Mouse (Mus musculus): ENCODE results near the gene Smim24.

The Smim24 gene

DNA sequence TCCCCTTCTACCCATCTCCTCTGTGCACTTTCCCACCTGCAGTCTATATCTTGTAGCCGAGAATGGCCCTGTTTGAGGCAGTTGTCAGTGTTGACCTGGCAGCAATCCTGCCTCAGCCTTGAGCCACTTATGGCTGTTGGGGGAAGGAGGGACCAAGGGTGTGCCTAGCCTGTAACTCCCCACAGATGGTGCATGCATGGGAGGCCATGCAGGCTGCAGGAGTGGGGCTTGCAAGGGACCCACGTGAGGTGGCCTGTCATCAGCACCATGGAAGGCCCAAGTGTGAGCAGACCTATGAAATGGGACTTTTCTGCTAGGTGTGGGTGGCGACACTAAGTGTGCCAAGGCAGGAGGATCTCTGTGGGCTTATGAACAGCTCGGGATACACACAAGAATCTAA lies 27.8 kb upstream of the Smim24 start:
- in situ Hi-C loops (cut with MboI, MseI): no loop called here

DNA sequence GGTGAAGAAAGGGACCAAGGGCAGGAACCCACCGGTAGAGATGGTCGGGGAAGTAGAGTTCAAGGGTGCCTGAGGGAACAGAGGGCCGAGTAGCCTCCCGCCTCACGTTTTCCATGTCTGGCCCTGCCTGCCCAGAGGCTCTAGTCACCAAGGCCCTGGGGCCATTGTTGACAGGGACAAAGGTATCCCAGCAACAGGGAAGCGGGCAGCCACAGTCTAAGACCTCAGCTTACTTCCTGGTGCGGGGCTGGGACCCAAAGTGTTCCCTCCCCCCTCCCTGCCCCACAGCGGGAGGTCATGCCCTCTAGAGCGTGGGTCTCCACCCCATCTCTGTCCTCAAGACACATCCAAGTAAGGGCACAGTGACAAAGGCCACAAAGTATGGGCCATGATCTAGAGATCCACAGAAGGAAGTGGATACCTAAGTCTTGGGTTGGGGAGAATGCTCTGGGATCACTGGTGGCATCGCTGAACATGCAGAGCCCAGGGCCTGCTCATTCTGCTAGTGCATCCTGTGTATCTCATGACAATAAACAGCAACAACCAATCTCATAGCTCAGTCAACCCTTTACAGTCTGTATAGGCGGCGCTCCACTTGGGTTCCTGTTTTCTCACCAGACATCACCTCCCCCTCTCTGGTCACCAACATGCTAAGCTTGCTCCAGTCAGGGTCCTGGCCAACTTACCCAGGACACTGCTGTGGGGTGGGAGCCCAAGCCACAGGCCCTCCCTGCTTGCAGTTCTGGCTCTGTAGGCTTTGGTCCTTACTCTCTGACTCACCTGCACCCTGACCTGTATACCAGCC lies 27.0 kb upstream of the Smim24 start, which contains the start of gene 4930404N11Rik:
4930404N11Rik (minus strand) TSS at position 145 of the 805 bp plus-strand sequence.
- in situ Hi-C loops (cut with MboI, MseI): no loop called here

DNA sequence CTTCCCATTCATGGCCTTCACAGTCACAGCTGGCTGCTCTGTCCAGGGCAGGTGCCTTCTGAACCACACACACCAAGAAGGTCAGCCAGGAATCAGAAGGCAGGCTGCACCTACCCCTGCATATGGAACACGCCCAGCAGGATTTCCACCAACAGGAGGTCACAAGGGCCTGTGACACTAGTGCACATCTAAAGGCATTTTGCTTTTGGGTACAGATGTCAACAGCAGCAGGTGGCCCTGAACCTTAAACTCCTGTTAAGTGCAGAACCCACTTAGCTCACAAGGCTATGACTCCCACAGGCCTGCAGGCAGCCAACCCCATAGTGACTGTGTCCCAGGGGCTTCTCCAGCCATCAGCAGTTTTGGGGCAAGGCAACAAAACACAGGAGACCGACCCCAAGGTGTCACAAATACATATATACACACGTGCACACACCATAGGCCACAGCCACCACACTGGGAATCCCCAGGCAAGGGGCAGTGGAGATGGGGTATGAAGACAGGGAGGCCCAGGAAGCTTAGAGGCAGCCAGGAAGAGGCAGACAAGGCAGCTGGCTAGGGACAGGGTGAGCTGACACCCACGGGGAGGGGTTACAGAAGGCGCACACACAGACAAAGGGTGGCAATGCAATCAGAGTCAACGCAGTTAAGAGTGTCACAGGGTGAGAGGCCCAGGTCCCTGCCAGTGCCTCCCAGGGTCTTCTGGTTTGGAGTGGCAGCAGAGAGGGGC lies 26.2 kb upstream of the Smim24 start:
- in situ Hi-C loops (cut with MboI, MseI): no loop called here

DNA sequence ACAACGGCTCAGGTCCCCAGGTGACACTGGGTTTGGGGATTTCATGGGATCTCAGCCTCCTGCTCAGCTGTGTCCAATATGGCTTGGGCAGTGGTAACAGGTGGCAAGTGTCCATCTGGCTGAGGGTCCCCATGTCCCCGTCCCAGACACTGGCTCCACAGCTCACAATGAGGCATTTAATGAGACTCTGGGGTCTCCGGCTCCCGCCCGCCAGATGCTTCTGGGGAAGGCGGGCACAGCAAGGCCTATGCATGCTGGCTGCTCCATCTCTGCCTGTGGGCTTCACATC lies 25.7 kb upstream of the Smim24 start:
- in situ Hi-C loops (cut with MboI, MseI): no loop called here

DNA sequence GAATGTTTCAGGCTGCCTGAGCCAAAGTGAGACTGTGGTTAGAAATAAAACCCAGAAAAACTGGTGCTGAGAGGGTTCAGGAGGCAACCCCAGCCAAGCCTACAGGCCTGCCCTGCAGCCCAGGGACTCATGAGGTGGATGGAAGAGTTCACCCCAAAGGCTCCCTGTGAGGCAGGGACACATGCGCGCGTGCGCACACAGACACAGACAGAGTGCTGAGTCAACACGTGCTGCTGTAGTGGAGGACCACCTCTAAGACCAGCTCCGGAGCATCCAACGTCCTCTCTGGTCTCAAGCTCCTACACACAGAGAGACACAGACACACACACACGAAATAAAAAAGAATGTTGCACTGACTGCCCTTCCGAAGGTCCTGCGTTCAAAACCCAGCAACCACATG lies 17.5 kb upstream of the Smim24 start:
- in situ Hi-C loops (cut with MboI, MseI): no loop called here

DNA sequence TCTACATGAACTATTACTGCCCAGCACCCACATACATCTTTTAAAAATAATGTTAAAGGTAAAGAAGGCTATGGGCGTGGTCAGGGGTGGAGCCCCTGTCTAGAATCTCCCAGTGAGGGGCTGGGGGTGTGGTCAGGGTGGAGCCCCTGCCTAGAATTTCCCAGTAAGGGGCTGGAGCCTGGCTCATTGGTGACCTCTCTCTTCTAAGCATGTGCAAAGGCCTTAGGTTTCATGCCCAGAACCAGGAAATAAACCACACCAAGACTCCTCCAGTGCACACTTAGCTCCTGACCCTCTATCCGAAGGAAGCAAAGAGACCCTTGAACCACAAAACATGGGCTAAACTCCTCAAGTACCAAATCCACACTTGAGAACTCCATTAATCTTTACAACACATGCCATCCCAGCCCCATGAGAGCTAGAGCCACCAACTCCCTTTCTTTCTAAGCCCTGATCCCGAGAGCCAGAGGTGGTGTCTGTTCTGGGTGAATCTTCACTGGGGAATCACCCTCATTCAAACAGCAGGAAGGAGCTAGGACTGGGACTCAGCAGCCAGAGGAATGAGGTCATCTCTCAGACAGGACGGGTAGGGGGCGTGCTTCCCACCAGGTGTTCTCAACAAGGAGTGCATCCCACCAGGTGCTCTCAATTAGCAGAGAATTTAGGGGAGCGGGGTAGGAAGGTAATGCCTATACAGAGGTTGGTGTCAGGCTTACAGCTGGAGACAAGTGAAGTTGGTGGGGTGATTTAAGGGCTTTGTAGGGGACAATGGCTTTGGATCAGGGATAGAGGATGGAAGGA lies 16.1 kb upstream of the Smim24 start:
- in situ Hi-C loops (cut with MboI, MseI): no loop called here

DNA sequence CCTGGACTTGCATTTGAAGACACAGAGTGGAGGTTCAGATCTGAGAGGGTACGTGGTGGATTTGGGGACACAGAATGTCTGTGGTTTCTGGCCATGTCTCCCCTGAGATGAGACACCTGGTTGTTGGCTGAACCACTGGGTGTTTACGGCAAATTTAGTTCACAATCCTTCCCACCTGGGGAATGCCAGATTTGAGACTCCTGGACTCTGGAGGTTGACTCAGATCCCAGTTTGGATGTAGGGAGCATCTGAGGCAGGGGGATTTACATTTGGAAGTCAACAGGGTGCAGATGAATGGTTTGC lies 15.5 kb upstream of the Smim24 start:
- in situ Hi-C loops (cut with MboI, MseI): no loop called here

DNA sequence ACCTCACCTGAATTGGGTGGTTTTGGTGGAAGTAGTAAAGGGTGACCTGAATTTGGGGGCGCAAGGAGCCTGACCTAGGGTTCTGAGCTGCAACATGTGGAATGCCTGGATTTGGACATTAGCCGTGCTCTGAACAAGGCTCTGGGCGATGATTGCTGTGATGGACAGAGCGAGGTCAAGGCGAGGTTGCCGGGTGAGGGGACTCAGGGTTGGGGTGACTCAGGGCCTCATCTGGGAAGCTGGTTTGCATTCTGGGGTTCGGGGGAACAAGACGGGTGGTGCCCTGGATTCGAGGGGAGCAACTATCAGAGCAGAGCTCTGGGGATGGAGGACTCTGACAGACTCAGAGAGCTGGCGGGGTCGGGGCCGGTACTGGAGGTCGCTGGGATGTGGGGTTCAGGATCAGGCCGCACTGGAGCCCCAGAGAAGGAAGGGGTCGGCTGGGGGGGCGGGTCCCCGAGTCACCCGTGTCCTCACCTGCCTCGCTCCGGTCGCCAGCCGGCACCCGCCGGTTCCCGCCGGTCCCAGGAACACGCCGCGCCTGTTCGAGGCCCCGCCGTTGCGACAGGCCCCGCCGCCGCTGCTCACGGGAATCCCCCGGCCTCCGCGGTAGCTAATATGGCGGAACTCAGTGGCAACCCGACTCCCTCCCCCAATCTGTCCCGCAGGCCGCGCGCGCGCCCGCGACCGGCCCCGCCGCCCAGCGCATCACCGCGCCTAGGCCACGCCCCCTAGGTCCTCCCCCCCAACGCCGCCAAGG lies 14.9 kb upstream of the Smim24 start, which contains the start of gene Fzr1:
Fzr1 (minus strand) TSS at position 724 of the 760 bp plus-strand sequence.
- in situ Hi-C loops (cut with MboI, MseI): no loop called here

DNA sequence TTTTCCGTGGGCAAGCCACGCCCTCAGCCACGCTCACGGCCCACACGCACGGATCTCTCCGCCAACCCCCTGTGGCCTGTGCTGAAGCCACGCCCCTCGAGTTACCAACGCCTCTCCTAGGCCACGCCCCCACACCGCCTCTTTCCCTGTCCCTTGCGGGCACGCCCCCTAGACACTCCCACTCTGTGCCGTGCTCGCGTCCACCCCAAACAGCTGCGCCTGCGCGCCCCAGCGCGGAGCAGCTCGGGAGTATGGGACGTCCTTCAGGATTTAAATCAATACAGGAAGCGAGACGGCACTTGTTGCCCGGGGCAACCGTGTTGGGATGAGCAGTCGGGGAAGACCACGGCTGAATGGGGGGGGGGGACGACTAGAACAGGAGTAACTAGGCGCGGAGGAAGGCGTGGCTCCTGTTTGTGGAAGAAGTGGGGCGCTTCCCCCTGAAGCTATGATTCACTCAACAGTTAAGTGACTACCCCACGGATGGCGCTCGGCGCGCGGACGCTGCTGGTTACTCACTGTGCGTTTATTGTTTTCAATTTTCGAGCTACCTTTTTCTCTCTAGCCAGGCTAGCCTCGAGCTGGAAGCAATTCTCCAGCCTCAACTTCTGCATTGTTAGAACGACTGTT lies 14.2 kb upstream of the Smim24 start:
- in situ Hi-C loops (cut with MboI, MseI): no loop called here

DNA sequence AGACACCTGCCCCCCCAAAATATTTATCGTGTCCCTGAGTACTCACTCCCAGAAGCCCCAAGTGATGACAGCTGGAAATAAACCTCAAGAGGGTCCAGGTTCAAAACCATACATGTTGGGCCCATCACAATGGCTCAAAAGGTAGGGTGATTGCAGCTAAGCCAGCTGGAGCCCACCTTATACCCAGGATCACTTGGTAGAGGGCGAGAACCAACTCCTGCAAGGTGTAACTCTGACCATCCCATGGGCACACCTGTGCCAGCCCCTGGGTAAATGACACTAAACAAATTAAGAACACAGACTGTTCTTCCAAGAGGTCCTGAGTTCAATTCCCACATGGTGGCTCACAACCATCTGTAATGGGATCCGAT lies 13.7 kb upstream of the Smim24 start:
- in situ Hi-C loops (cut with MboI, MseI): no loop called here

DNA sequence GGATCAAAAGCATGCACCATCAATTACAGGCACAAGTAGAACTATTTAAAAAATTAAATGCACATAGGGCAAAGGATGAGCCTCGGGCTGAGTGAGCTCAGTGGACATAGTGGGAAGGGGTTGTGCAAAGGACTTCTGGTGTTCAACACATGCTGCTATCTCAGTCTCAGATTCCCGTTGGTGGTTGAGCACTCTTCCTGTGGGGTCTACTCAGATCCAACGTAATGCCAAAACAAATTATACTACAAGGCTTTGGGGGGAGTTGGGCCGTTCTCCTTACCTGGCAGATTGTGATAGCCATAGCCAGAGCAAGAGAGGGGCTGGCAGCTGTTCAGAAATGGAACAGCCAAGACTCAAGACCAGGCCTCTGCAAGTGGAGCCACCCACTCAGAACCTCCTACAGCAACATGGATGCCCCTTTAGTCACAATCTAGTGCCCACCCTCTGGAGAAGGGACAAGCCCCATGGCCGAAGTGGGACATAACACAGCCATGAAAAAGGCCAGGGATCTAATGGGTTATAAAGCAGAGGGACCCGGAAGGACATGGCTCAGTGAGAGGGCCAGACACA lies 13.0 kb upstream of the Smim24 start:
- in situ Hi-C loops (cut with MboI, MseI): no loop called here

DNA sequence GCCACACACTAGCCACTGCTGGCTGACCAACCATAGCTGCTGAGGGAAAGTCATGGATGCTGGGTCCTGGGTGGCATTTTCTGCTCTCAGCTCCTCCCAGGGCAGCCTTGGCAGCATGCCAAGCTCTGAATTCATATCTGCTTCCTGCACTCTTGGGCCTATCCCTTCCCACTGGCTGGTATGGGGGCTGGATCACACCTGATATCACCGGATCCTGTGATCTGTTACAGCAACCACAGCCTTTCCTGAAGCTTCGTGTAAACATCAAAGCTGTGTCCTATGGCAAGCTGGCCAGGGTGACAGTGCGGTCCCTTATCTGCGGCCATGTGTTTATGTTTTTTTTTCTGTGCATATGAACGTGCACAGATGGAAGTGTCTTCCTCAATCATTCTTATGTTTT lies 10.8 kb upstream of the Smim24 start:
- in situ Hi-C loops (cut with MboI, MseI): no loop called here

DNA sequence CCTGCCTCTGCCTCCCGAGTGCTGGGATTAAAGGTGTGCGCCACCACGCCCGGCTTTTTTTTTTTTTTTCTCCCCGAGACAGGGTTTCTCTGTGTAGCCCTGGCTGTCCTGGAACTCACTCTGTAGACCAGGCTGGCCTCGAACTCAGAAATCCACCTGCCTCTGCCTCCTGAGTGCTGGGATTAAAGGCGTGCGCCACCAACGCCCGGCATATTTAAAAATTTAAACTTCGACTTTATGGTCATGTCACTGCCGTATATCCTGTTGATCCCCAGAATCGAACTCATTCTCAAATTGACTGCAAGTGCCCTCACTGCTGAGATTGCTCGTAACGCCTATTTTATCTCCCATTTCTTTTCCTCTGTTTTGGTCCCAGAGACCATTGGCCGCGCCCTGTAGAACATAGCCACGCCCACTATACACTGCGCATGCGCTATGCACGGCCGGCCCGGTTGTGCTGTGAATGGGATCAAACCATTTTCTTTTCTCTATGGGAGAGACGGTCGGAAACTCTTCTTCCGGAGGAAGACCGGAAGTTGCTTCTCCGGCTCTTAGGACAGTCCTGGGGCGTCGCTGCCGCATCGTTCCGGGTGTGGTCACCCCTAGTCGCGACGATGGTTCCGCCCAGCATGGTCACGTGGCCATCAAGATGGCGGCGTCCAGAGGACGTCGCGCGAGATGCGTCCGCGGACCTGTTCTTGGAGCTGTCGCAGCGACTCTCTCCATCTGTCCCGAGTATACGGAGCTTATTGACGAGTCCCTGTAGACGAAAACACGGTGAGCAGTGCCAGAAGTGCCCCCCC lies 8.8 kb upstream of the Smim24 start, which contains the start of the genes Dohh and Gm48551:
Dohh (plus strand) TSS at position 627 of the 803 bp plus-strand sequence.
Gm48551 (plus strand) TSS at position 665 of the 803 bp plus-strand sequence.
- in situ Hi-C loops (cut with MboI, MseI): no loop called here

DNA sequence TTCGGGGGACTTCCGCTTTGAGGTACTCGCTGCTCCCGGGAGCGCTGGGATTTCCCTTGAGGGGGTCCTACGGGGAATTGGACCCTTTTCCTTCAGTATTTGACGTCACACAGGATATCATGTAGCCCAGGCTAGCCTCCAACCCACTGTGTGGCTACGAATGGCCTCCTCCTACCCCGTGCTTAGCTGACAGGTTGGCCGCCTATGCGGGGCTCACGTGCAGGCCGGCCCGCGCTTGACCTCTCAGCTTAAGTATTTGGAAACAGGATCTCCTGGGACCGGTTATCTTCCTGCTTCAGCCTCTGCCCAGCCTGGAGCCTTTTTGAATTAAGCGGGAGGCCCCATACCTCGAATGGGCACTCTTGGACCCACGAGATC lies 8.3 kb upstream of the Smim24 start:
- in situ Hi-C loops (cut with MboI, MseI): no loop called here

DNA sequence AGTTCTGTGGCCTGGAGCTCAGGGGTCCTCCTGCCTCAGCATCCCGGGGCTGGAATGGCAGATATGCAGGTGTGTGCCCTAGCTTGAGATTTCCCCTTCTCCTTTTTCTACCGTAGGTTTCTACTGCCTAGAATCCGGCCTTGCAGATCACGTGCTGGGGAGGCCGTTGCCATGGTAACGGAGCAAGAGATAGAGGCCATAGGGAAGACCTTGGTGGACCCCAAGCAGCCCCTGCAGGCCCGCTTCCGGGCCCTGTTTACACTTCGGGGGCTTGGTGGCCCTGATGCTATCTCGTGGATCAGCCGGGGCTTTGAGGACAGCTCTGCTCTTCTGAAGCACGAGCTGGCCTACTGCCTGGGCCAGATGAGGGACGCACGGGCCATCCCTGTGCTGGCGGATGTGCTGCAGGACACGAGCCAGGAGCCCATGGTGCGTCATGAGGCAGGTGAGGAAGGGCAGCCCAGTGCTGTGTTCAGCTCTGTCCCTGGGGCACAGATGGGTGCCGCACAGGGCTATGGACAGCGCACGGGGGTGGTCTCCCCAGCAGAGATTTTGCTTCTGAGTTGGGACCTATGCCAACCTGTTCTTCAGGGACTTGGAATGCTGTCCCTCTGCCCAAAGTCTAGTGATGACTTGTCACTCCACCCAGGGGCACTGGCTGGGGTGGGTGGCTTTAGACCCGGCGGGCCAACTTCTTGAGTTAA lies 7.1 kb upstream of the Smim24 start:
- in situ Hi-C loops (cut with MboI, MseI): no loop called here

DNA sequence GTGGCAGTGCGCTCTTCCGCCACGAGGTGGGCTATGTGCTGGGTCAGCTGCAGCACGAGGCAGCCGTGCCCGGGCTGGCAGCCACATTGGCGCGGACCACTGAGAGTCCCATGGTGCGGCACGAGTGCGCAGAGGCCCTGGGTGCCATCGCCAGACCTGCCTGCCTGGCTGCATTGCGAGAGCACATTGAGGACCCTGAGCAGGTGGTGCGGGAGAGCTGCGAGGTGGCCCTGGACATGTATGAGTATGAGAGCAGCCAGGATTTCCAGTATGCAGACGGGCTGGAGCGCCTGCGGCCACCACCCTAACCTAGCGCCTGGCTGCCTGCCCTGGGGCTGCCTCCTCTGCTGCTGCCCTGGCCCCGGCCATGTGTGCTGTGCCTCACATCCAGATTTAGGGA lies 5.1 kb upstream of the Smim24 start:
- in situ Hi-C loops (cut with MboI, MseI): no loop called here

DNA sequence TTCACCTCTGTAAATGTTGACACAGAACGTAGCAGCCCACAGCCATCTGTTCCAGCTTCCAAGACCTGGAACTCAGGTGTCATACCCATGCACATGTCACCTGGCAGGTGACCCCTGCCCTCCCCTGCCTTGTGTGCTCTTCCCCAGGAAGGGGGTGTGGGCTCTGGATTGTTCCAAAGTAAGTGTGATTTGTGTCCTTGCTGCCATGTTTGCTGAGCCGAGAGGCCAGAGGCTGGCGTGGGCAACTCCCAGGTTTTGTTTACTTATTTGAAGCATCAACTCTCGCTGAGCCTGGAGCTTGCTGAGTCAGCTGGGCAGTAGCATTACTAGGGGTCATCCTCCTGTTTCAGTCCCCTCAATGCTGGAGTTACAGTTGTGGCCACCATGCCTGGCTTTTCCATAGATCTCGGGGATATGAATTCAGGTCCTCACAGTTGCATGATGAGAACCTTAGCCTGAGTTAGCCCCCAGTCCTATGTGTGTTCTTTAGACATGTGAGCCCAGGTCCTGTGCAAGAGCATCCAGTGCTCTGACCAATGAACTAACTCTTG lies 4.3 kb upstream of the Smim24 start, which contains the start of gene Gm48552:
Gm48552 (plus strand) TSS at position 501 of the 551 bp plus-strand sequence.
- in situ Hi-C loops (cut with MboI, MseI): no loop called here

DNA sequence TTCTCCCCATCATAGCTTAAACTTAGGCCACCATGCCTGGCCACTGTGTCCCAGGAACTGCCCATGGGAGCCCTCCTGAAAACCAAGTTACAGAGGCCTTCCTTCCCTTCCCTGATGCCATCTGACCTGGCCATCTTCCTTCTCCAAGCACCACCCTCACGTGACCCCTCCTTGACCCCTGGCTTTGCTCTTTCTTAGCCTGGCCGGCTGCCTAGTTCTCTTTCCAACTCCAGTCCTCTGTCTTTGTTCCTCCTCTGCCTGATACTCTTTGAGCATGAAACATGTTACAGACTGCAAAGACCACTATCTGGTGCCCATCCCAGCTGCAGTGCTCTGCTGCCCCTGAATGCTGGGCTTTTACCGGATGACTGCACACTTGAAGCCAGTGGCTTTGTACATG lies 3.5 kb upstream of the Smim24 start:
- in situ Hi-C loops (cut with MboI, MseI): no loop called here
